Mouse (Mus musculus) CH12.LX (cell line): ENCODE results near the gene Rab4b.

Experiments
- BHLHE40 ChIP-seq: IDR thresholded peaks from 2 replicates; pipeline ENCODE4 v1.6.1; 2011; ENCODE audit warnings: mild to moderate bottlenecking, low read depth, low read length, improper control_type of control experiment
- CTCF ChIP-seq, 2 experiments: IDR thresholded peaks in 1 of 2; conservative IDR thresholded peaks in 1 of 2; 2 replicates each; pipeline ENCODE4 v1.5.1; 2011 to 2012; ENCODE audit warnings: low read depth in 2 of 2, low read length in 2 of 2, improper control_type of control experiment in 1 of 2, inconsistent platforms in 1 of 2, mild to moderate bottlenecking in 1 of 2, moderate library complexity in 1 of 2
- E2F4 ChIP-seq: IDR thresholded peaks from 2 replicates; pipeline ENCODE4 v1.6.1; 2011; ENCODE audit warnings: low read depth, low read length, improper control_type of control experiment; ENCODE audit not compliant: insufficient replicate concordance
- ELF1 ChIP-seq: IDR thresholded peaks from 2 replicates; pipeline ENCODE4 v1.6.1; 2014; ENCODE audit warnings: low read depth, mild to moderate bottlenecking, inconsistent platforms, low read length, improper control_type of control experiment
- EP300 ChIP-seq: IDR thresholded peaks from 2 replicates; pipeline ENCODE4 v1.6.1; 2011; ENCODE audit warnings: low read length, improper control_type of control experiment
- IRF4 ChIP-seq: IDR thresholded peaks from 2 replicates; pipeline ENCODE4 v1.6.1; 2014; ENCODE audit warnings: low read depth, mild to moderate bottlenecking, inconsistent platforms, low read length, improper control_type of control experiment
- MAFK ChIP-seq: IDR thresholded peaks from 2 replicates; pipeline ENCODE4 v1.6.1; 2011; ENCODE audit warnings: low read length, improper control_type of control experiment; ENCODE audit not compliant: insufficient replicate concordance
- MAX ChIP-seq: IDR thresholded peaks from 2 replicates; pipeline ENCODE4 v1.6.1; 2011; ENCODE audit warnings: low read length, improper control_type of control experiment
- MYC ChIP-seq: IDR thresholded peaks from 2 replicates; pipeline ENCODE4 v1.6.1; 2011; ENCODE audit warnings: low read depth, mild to moderate bottlenecking, improper control_type of control experiment, low read length
- POLR2A ChIP-seq: IDR thresholded peaks from 2 replicates; pipeline ENCODE4 v1.6.1; 2011; ENCODE audit warnings: low read depth, mild to moderate bottlenecking, improper control_type of control experiment, low read length
- RAD21 ChIP-seq: IDR thresholded peaks from 2 replicates; pipeline ENCODE4 v1.6.1; 2011; ENCODE audit warnings: low read depth, mild to moderate bottlenecking, low read length, improper control_type of control experiment, moderate library complexity
- USF1 ChIP-seq: IDR thresholded peaks from 2 replicates; pipeline ENCODE4 v1.6.1; 2014; ENCODE audit warnings: low read depth, mild to moderate bottlenecking, inconsistent platforms, low read length, improper control_type of control experiment
- ZKSCAN1 ChIP-seq: IDR thresholded peaks from 2 replicates; pipeline ENCODE4 v1.6.1; 2012; ENCODE audit warnings: low read depth, inconsistent platforms, low read length, improper control_type of control experiment, borderline replicate concordance
- ZNF384 ChIP-seq: IDR thresholded peaks from 2 replicates; pipeline ENCODE4 v1.6.1; 2012; ENCODE audit warnings: low read depth, low read length, improper control_type of control experiment, inconsistent platforms

DNA sequence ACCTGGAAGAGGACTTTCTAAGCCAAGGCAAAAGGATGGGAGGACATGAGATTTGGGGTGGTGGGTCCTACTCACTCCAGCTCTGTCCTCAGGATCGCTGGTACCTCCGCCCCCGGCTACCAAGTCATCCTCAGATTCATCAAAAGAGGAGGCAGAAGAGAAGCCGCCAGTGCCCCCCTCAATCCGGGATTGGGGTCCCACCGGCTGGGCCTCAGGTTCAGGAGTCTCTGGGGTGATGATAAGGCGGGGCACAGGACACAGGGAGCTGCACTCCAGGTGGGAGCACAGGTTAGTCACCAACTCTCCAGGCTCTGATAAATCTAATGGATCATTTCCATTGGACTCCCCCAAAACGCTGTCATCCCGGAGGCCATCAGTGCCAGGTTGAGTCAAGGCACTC, 48.6 kb upstream of the Rab4b start:
- TF ChIP-seq CTCF (conservative IDR thresholded peaks at IDR 0.05 in 1 of 2, IDR thresholded peaks at IDR 0.05 in 1 of 2; ENCODE audit: low read depth in 2 of 2, low read length in 2 of 2), result no peak
- no peak for TF ChIP-seq POLR2A
- no peak for TF ChIP-seq USF1
- TF ChIP-seq ELF1, result no peak
- TF ChIP-seq MYC, result no peak
- no peak for TF ChIP-seq BHLHE40
- TF ChIP-seq RAD21, result no peak
- no peak for TF ChIP-seq ZKSCAN1
- no peak for TF ChIP-seq EP300
- TF ChIP-seq IRF4, result no peak
- no peak for TF ChIP-seq MAFK
- no peak for TF ChIP-seq E2F4
- no peak for TF ChIP-seq MAX
- TF ChIP-seq ZNF384, result no peak
